Mouse (Mus musculus): ENCODE results near the gene Gm49396.
A peak's percentile ranks its signal among the peaks of the same experiment; 100 is the strongest.

The Gm49396 gene

GRCm38 (mm10) chr7:30586455-30587020 lies 23.4 kb downstream of the Gm49396 start:
- DNase-seq (ENCODE audit: low spot score in 2 of 2), result no peak

- peak; percentile 49 to 58 for DNase-seq (ENCODE audit: low spot score in 2 of 2)
Measured at GRCm38 (mm10) chr7:30587842-30588667, 24.9 kb downstream of the Gm49396 start.

- DNase-seq (ENCODE audit: low spot score in 2 of 2), result peak; percentile 96 to 97
Measured at GRCm38 (mm10) chr7:30588676-30589434, 25.7 kb downstream of the Gm49396 start, which contains the start of gene Kmt2b. Kmt2b (minus strand) TSS chr7:30588726.

- peak; percentile 76 for DNase-seq (ENCODE audit: low spot score in 2 of 2)
Measured at GRCm38 (mm10) chr7:30589435-30590301, 26.5 kb downstream of the Gm49396 start.

GRCm38 (mm10) chr7:30590927-30591604 lies 27.9 kb downstream of the Gm49396 start:
- DNase-seq (ENCODE audit: low spot score in 2 of 2), result no peak

- DNase-seq (ENCODE audit: low spot score in 2 of 2), result no peak
Measured at GRCm38 (mm10) chr7:30591605-30591951, 28.4 kb downstream of the Gm49396 start.

- no peak for DNase-seq (ENCODE audit: low spot score in 2 of 2)
Measured at GRCm38 (mm10) chr7:30592772-30593423, 29.8 kb downstream of the Gm49396 start.

GRCm38 (mm10) chr7:30593579-30594509 lies 30.7 kb downstream of the Gm49396 start:
- no peak for DNase-seq (ENCODE audit: low spot score in 2 of 2)

GRCm38 (mm10) chr7:30594510-30595024 lies 31.4 kb downstream of the Gm49396 start:
- no peak for DNase-seq (ENCODE audit: low spot score in 2 of 2)

GRCm38 (mm10) chr7:30596093-30596492 lies 32.9 kb downstream of the Gm49396 start:
- no peak for DNase-seq (ENCODE audit: low spot score in 2 of 2)

GRCm38 (mm10) chr7:30596811-30597210 lies 33.7 kb downstream of the Gm49396 start:
- DNase-seq (ENCODE audit: low spot score in 2 of 2), result no peak

GRCm38 (mm10) chr7:30598786-30599185 lies 35.6 kb downstream of the Gm49396 start, which contains the start of gene Zbtb32:
Zbtb32 (minus strand) TSS chr7:30598909.
- DNase-seq (ENCODE audit: low spot score in 2 of 2), result no peak

GRCm38 (mm10) chr7:30599933-30600353 lies 36.8 kb downstream of the Gm49396 start:
- DNase-seq (ENCODE audit: low spot score in 2 of 2), result peak; percentile 90 to 94

- DNase-seq (ENCODE audit: low spot score in 2 of 2), result no peak
Measured at GRCm38 (mm10) chr7:30600651-30601050, 37.5 kb downstream of the Gm49396 start.

GRCm38 (mm10) chr7:30602583-30602982 lies 39.4 kb downstream of the Gm49396 start:
- no peak for DNase-seq (ENCODE audit: low spot score in 2 of 2)

GRCm38 (mm10) chr7:30604424-30604823 lies 41.3 kb downstream of the Gm49396 start:
- no peak for DNase-seq (ENCODE audit: low spot score in 2 of 2)

- no peak for DNase-seq (ENCODE audit: low spot score in 2 of 2)
Measured at GRCm38 (mm10) chr7:30604944-30605343, 41.8 kb downstream of the Gm49396 start.

GRCm38 (mm10) chr7:30607706-30608309 lies 44.7 kb downstream of the Gm49396 start:
- no peak for DNase-seq (ENCODE audit: low spot score in 2 of 2)

GRCm38 (mm10) chr7:30608476-30608875 lies 45.3 kb downstream of the Gm49396 start:
- no peak for DNase-seq (ENCODE audit: low spot score in 2 of 2)
